Mouse (Mus musculus) ES-Bruce4 (cell line): Measurements from ENCODE around the gene Myo10.

ENCODE experiments used
- CTCF ChIP-seq: IDR thresholded peaks from one replicate; pipeline ENCODE4 v1.8.1; 2011; ENCODE audit warnings: low read depth, low read length
- EP300 ChIP-seq: IDR thresholded peaks from 2 replicates; pipeline ENCODE4 v1.6.1; 2011; ENCODE audit warnings: low read depth, low read length; ENCODE audit not compliant: insufficient read depth

DNA sequence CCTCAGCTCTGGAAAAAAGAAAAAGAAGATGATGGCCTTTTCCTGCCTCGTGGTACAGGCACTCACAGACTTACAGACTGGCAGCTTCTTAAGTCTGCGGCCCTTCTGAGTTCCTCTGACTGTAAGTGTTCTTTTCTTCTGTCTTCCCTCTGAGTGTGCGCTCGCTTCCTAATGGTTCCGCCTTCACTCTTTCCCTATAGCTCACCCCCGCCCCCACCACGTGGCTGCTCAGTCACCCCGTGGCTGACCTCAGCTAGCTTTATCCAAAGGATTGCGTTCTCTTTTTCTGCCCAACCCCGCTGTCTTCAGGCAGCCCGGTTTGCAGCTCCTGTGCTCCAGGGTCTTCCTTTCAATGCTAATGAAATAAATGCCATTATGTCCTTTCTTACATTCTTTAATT lies 129.2 kb downstream of the Myo10 start:
- TF ChIP-seq CTCF (no peak), EP300 (peak; percentile 70; the same call in 1 of the 2 replicates)
